Mouse (Mus musculus) testis, adult 2 months (tissue): ENCODE measurements around the gene Wdr25. TPM values are rescaled to one million over a fixed set of nuclear protein-coding genes. Genes with fewer than 3 reads are reported as not detected.

Experiments used
- H3K27ac ChIP-seq: fragments of 200-500 bp; 2 replicates; pipeline ENCODE4 v1.5.1; 2012; ENCODE audit warnings: low read depth, low read length; ENCODE audit not compliant: control insufficient read depth, insufficient read depth
- H3K27me3 ChIP-seq: fragments of 200-500 bp; 2 replicates; pipeline ENCODE4 v1.6.1; 2012; ENCODE audit warnings: mild to moderate bottlenecking, low read length, moderate library complexity; ENCODE audit not compliant: control insufficient read depth, insufficient read depth
- H3K36me3 ChIP-seq: fragments of 200-500 bp; 2 replicates; pipeline ENCODE4 v1.6.1; 2012; ENCODE audit warnings: mild to moderate bottlenecking, low read length; ENCODE audit not compliant: control insufficient read depth, insufficient read depth
- H3K4me1 ChIP-seq: fragments of 200-500 bp; 2 replicates; pipeline ENCODE4 v1.6.1; 2012; ENCODE audit warnings: low read length; ENCODE audit not compliant: control insufficient read depth, insufficient read depth
- H3K4me3 ChIP-seq: fragments of 200-500 bp; 2 replicates; pipeline ENCODE4 v1.5.1; 2012; ENCODE audit warnings: low read depth, mild to moderate bottlenecking, low read length, moderate library complexity, mixed read lengths; ENCODE audit not compliant: control insufficient read depth
- CTCF ChIP-seq: fragments of 200-500 bp; IDR thresholded peaks from 2 replicates; pipeline ENCODE4 v1.5.1; 2012; ENCODE audit warnings: low read depth, mild to moderate bottlenecking, inconsistent platforms, low read length, moderate library complexity; ENCODE audit not compliant: control insufficient read depth, insufficient read depth, insufficient replicate concordance
- POLR2A ChIP-seq: fragments of 200-500 bp; IDR thresholded peaks from 2 replicates; pipeline ENCODE4 v1.6.1; 2012; ENCODE audit warnings: low read depth, mild to moderate bottlenecking, inconsistent platforms, low read length, moderate library complexity; ENCODE audit not compliant: control insufficient read depth
- polyA plus RNA-seq: library from polyadenylated mRNA; depleted of rRNA; stranded (reverse); fragments of >200 nt; gene quantifications from 2 replicates; pipeline ENCODE4 v1.2.3, GENCODE M21; 2012

Wdr25 gene
- polyA plus RNA-seq, 1 experiment: 15.0 TPM

DNA sequence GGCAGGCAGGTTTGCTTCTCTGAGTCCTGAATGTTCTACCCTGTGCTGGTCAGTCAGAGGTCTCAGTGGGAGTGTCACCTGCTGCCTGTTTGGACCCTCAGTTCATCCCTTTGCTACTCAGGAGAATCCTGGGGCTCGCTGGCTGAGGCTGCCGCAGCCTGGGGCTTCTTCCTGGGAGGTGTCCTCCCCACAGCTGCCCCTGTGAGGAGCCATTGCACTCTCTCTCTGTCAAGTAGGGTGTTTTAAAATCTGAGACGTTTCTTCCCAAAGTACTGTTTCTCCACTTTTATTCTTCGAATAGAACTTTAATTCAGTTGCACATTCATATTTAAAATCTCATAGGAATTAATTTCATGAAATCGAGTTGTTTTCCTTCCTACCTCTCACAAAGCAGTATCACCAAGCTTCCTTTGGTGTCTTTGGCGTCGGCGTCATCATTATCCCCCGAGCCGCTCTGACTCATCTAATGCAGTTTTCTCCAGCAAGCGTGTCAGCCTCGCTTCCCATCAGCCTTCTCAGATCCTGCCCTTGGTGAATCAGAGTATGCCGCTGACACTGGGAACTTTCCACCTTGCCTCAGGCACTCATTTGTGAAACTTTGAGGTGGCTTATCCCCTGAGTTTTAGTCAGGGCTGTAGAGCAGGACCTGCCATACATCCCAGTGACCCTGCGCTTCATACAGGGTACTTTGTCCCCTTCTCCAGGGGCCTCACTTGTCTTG lies 48.9 kb downstream of the Wdr25 start:
- Histone ChIP-seq H3K36me3 (no peaks in the 10 kb centered on the region), H3K4me1 (no peaks in the 10 kb centered on the region), H3K4me3 (peak overlapping the region; percentile 61), H3K27ac (no peak overlapping the region), H3K27me3 (no peaks in the 10 kb centered on the region)
- TF ChIP-seq CTCF: no peak
- no peak for TF ChIP-seq POLR2A

DNA sequence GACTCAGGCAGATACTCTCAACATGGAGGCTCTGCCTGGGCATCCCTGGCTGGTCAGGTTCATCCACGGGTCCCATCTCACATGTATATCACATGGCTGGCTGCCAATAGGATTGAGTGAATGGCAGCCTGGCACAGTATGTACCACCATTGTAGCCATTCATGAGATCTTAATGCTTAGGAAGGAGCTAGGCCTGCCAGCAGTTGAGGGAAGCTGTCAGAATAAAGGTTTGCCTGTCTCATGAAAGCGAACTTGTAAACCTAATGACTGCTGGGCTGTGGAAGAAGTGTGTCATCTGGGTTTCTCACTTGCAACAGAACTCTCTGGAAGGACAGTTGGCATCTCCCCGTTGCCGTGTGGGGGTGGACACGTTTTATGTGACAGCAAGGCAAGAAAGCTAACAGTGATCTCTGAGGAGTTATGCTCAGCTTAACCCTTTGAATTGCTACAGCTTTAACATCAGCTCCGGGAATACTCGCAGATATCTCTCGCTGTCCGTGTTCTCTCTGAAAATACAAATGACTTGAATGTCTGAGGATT lies 59.6 kb downstream of the Wdr25 start:
- Histone ChIP-seq H3K4me1 (no peaks in the 10 kb centered on the region), H3K27ac (no peak overlapping the region), H3K4me3 (no peak overlapping the region), H3K36me3 (no peaks in the 10 kb centered on the region), H3K27me3 (no peaks in the 10 kb centered on the region)
- TF ChIP-seq POLR2A (no peak), CTCF (no peak)

- Histone ChIP-seq H3K4me1 (no peaks in the 10 kb centered on the region), H3K27ac (no peak overlapping the region), H3K36me3 (no peaks in the 10 kb centered on the region), H3K27me3 (no peaks in the 10 kb centered on the region), H3K4me3 (no peak overlapping the region)
- TF ChIP-seq POLR2A (no peak), CTCF (no peak)
Observed at GRCm38 (mm10) chr12:108953838-108954237, 60.4 kb downstream of the Wdr25 start.

DNA sequence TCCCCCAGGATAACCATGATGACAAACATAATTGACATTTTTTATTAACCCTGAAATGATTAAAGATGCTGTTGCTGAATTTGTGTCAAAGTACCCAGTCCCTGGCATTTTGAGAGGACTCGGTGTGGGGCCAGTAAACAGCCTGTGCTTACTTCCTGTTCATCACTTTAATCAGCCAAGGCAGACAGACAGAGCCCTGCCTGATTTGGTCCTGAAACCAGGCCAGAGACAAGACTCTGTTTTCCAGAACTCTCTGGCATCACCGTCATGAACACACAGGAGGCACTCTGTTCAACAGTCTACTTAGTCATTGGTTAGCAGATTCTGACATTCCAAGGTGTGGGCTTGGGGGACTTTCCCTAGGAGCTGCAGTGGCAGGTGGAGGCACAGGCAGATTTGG lies 61.0 kb downstream of the Wdr25 start:
- no peak for TF ChIP-seq POLR2A
- TF ChIP-seq CTCF: no peak
- no peaks in the 10 kb centered on the region; the same call in 1 of the 2 replicates for H3K4me1 ChIP-seq
- no peak overlapping the region for H3K27ac ChIP-seq

GRCm38 (mm10) chr12:108958483-108958882 lies 65.1 kb downstream of the Wdr25 start:
- Histone ChIP-seq H3K27me3 (no peaks in the 10 kb centered on the region), H3K27ac (no peak overlapping the region), H3K4me1 (no peaks in the 10 kb centered on the region; the same call in 1 of the 2 replicates), H3K36me3 (no peaks in the 10 kb centered on the region), H3K4me3 (no peak overlapping the region)
- no peak for TF ChIP-seq POLR2A
- no peak for TF ChIP-seq CTCF

More for the DNA sequence above, 61.0 kb downstream of the Wdr25 start:
- Histone ChIP-seq H3K27me3 (no peaks in the 10 kb centered on the region), H3K36me3 (no peaks in the 10 kb centered on the region), H3K4me3 (no peak overlapping the region)

DNA sequence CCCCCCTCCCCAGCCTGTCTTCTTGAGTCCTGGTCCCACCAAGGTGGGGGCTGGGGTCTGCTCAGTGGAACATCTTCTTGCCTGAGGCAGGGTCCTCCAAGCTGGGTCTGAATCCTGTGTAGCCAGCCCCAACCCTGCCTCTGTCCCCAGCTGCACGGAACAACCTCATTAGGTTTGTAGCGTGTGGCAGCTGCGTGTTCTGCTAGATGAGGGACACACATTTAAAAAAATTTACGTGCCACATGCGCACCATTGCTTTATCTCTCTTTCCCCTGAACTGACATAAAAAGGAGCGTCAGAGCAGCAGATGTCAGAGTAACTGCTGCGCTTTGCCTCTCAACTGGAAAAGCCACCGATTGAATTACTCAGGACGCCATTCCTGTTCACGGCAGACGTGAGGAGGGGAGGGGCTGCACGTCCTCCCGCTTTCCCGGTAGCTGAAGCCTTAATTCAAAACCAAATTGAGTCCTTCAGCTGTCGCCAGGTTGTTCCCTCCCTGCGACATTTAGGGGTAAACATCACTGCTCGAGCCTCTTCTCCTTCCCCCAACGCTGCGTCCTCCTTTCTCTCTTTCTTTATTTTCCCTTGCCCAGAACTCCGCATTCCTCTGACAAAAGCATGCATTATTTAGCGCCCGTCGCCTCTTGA lies 65.7 kb downstream of the Wdr25 start:
- Histone ChIP-seq H3K27ac (no peak overlapping the region), H3K4me1 (no peaks in the 10 kb centered on the region; the same call in 1 of the 2 replicates), H3K27me3 (no peaks in the 10 kb centered on the region), H3K4me3 (no peak overlapping the region), H3K36me3 (no peaks in the 10 kb centered on the region)
- no peak for TF ChIP-seq CTCF
- no peak for TF ChIP-seq POLR2A

DNA sequence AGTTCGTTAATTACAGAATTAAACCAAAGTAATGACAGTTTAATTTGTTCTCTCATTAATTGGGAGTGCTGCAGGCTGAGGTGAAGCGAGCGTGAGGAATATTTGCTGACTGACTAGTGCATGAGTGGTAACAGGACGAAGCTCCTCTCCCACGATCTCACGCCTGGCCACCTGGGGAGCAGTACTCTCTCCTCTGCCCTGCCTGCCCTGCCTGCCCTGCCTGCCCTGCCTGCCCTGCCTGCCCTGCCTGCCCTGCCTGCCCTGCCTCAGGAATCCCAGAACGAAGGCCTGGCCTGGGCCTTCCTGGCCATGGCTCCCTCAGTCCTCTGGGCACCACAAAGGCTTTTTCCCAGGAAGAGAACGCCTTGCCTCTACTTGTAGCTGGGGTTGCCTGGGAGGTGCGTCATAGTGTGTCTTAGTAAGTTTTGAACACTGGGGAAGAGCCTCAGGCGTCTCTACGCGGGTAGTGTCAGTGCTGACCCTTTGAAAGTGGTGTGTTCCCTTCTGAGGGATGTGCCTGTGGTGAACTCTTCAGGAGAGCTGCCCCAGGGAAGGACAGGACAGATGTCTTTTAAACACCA lies 66.3 kb downstream of the Wdr25 start:
- H3K4me1 ChIP-seq: no peaks in the 10 kb centered on the region; the same call in 1 of the 2 replicates
- no peaks in the 10 kb centered on the region for H3K27me3 ChIP-seq
- H3K4me3 ChIP-seq: no peak overlapping the region
- no peak overlapping the region for H3K27ac ChIP-seq
- TF ChIP-seq POLR2A (no peak), CTCF (no peak)
- H3K36me3 ChIP-seq: no peaks in the 10 kb centered on the region
